Mouse (Mus musculus) bone marrow, adult 2 months (tissue): ENCODE results near the gene Ptpn13. TPM values are rescaled to one million over a fixed set of nuclear protein-coding genes. Genes with fewer than 3 reads are reported as not detected.

Experiments
- H3K27ac ChIP-seq: fragments of 200-500 bp; 2 replicates; pipeline ENCODE4 v1.5.1; 2012; ENCODE audit warnings: low read depth, mild to moderate bottlenecking, control low read depth, inconsistent platforms, low read length; ENCODE audit not compliant: control insufficient read depth, poor library complexity, insufficient read depth
- H3K4me1 ChIP-seq: fragments of 200-500 bp; 2 replicates; pipeline ENCODE4 v1.6.1; 2011; ENCODE audit warnings: low read length; ENCODE audit not compliant: control insufficient read depth, insufficient read depth
- H3K4me3 ChIP-seq: fragments of 200-500 bp; replicated peaks from 2 replicates; pipeline ENCODE3; 2011; ENCODE audit warnings: mild to moderate bottlenecking, low read depth, low read length, control low read depth; ENCODE audit not compliant: control insufficient read depth
- CTCF ChIP-seq: fragments of 200-500 bp; IDR thresholded peaks from 2 replicates; pipeline ENCODE4 v1.5.1; 2011; ENCODE audit warnings: low read length, control low read depth; ENCODE audit not compliant: control insufficient read depth, insufficient read depth
- POLR2A ChIP-seq: fragments of 200-500 bp; IDR thresholded peaks from 2 replicates; pipeline ENCODE4 v1.6.1; 2011; ENCODE audit warnings: low read depth, mild to moderate bottlenecking, control low read depth, low read length, borderline replicate concordance; ENCODE audit not compliant: control insufficient read depth
- WGBS: fragments of 180-500 bp; shearing (Covaris S2); methylation state at CpG from one replicate; pipeline ENCODE4 v1.1.7; 2018; 5-methylcytosine and 5-hydroxymethylcytosine counted together
- polyA plus RNA-seq: library from polyadenylated mRNA; stranded (reverse); fragments of >200 nt; gene quantifications from 2 replicates; pipeline ENCODE4 v1.2.4, GENCODE M21; 2011; ENCODE audit warnings: low replicate concordance; ENCODE audit not compliant: missing spikeins, insufficient read depth, insufficient read length

Gene Ptpn13
- polyA plus RNA-seq, 1 experiment: 2.4 TPM

DNA sequence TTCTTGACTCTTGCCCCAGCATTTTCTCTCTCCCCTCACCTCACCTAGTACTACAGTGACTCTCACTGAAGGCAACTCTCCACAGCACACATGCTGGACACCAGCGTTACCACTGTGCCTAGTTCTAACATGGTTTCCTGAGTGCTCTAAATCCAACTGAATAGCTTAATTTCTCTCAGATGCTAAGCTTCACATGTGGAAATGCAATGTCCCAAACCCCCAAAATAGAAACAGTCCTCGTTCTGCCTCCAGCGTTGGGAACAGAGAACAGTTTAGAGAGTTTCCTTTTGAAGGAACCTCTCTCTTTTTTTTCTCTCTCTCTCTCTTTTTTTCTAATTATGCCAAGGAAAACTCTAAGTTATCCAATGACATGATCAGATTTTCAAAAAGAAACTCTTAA lies 6.5 kb downstream of the Ptpn13 start:
- 75% methylated on average over 3 of the region's 3 CpGs for WGBS
- TF ChIP-seq POLR2A (no peak), CTCF (no peak)
- H3K4me3 ChIP-seq: no peak overlapping the region
- H3K27ac ChIP-seq: no peak overlapping the region
- H3K4me1 ChIP-seq: no peaks in the 10 kb centered on the region

DNA sequence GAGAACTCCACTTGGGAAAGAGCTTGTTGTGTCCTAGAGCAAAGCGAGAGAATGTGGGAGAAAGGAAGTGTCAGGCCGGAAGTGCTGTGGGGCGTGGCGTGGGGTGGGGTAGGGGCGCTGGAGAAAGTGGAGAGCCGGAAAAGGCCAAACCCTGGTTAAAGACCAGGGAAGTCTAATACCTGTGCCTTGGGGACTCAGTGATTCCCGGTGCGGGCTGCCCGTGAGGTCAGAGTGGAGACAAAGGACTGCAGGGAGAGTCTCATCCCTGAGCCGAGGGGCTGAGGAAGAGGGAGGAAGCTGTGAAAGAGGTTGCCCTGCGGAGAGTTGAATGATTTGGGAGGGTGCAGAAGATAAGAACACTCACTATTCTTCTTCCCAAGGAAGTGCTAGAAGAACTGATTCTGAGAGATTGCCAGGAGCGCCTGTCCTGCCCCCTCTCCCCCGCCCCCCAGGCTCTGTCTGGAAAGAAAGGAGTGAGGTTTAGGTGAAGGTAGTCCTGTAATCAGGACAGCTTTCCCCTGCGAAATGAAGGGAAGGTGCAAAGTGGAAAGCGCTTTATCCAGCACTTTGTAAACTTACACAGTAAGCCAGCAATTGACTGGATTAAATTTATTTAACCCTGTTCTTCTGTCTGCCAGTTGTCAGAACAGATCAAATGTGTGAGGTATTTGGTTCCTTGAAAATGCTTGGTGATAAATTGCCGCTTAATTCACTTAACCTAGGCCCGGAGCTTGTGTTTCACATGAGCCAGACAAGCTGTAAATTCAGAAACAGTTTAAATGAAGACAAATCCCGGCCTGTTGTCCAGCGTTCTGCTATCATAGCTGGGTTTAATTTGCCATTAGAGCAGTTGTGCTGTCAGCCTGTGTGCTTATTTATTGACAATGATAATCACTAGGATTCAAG lies 11.3 kb downstream of the Ptpn13 start:
- WGBS: 68% methylated on average over 19 of the region's 19 CpGs
- TF ChIP-seq CTCF (no peak), POLR2A (no peak)
- H3K4me1 ChIP-seq: no peaks in the 10 kb centered on the region
- no peak overlapping the region for H3K27ac ChIP-seq
- no peak overlapping the region for H3K4me3 ChIP-seq

DNA sequence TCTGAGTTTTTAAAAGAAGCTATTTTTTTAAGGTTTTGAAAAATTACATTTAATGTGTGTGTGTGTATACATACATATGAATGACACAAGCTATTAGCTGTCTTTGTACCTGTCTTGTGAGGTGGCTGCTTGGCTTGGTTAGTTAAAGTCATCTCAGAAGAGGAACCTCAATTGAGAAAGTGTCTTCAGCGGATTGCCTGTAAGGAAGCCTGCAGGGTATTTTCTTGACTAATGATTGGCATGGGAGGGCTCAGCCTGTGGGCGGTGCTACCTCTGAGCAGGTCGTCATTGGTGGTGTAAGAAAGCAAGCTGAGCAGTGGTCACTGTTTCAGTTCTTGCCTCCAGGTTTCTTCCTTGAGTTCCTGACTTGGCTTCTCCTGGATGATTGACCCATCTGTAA lies 12.7 kb downstream of the Ptpn13 start:
- TF ChIP-seq CTCF: no peak
- TF ChIP-seq POLR2A: no peak
- no peak overlapping the region for H3K4me3 ChIP-seq
- no peaks in the 10 kb centered on the region for H3K4me1 ChIP-seq
- H3K27ac ChIP-seq: no peak overlapping the region
- 41% methylated on average over 3 of the region's 3 CpGs for WGBS

DNA sequence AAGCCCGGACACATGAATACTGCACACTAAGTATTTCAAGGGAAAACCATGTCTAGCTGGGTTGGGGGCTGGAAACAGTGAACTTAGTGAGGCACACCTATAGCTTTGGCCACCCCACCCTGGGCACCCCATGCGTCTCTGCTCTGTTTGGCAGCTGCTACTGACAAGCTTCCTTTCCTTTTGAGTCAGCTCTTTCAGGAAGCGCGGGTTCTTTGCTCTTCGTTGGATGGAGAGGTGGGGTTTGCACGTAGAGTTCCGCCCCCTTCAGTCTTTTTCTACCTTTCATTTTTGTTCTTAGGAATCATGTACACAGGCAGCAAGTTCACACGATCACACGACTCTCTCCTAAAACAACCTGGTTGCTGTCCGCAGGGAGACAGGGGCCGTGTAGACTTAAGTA lies 14.2 kb downstream of the Ptpn13 start:
- WGBS: 64% methylated on average over 11 of the region's 11 CpGs
- H3K27ac ChIP-seq: no peak overlapping the region
- TF ChIP-seq POLR2A (no peak), CTCF (no peak)
- H3K4me3 ChIP-seq: no peak overlapping the region
- no peaks in the 10 kb centered on the region for H3K4me1 ChIP-seq

DNA sequence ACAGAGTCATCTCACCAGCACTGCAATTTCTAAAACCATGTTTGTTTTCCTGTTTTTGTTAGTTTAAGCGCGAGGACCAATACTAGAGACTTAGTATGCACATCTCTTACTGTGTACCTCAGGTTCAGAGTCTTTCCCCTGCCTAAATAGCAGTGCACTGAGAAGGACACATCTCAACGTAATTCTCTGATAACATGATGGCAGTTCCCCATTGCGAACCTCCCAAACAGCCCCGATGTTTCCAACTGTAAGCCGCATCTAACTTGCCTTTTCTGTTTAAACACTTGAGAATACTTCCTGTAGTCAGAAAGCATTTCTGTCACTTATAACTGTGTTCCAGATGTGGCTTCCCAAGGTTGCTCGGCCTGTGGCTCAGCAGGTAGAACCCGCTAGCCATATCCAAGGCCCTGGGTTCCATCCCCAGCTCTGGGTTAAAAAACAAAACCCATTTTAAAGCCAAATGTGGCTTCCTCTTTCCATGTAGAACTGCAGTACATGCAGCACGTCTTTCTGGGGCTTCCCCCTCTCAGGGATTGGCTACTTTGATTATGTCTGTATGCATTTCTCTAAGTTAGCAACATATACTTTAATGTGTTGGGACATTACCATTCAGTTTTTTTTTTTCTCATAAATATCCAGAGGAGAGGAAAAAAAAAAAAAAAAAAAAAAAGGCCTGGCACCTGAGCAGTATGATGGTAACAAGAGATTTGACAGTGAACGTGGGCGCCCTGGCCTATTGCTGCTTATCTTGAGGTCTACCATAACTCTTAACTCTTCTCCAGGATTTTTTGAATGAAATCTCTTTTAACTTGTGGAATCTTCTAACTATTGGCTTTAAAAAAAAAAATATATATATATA lies 15.7 kb downstream of the Ptpn13 start:
- no peak overlapping the region for H3K4me3 ChIP-seq
- 62% methylated on average over 11 of the region's 11 CpGs for WGBS
- H3K27ac ChIP-seq: no peak overlapping the region
- TF ChIP-seq POLR2A (no peak), CTCF (no peak)
- H3K4me1 ChIP-seq: no peaks in the 10 kb centered on the region

DNA sequence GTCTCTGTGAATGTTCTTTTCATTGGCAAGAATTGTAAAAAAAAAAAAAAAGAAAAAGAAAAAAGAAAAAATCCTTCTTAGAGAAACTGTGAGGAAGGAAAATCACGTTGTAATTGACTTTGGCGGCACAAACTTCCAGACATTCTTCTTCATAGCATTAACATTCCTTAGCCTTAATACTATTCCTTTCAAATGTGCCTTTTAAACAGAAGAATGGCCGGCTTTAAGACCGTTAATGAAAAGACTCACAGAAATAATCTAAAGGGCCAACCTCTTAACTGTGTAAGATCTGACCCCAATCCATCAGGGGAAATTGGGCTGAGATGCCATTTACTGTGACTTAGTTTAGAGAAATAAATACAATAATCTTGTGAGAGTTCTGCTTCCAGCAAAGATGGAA lies 16.7 kb downstream of the Ptpn13 start:
- Histone ChIP-seq H3K4me3 (no peak overlapping the region), H3K4me1 (no peaks in the 10 kb centered on the region), H3K27ac (no peak overlapping the region)
- 86% methylated on average over 4 of the region's 4 CpGs for WGBS
- TF ChIP-seq CTCF: no peak
- no peak for TF ChIP-seq POLR2A

DNA sequence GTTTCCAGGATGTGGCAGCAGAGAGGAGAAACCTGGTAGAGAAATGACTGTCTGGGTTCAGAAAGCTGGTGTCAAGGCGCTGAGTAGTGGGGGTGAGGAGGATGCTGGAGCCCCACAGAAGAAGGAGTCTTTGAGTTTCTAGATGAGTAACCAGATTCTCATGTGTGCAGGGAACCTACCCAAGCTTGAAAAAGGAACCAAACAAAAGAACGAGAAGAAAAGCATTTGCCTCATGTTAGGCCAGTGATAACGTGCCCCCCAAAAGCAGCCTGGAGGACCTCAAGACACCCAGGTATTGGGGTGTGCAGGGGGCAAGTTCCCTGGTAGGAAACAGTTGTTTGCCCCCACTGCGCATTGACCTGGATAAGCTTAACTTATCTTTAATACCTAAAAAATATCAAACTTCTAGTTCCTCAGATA lies 17.3 kb downstream of the Ptpn13 start:
- 79% methylated on average over 4 of the region's 4 CpGs for WGBS
- no peak overlapping the region for H3K27ac ChIP-seq
- no peaks in the 10 kb centered on the region for H3K4me1 ChIP-seq
- H3K4me3 ChIP-seq: no peak overlapping the region
- TF ChIP-seq POLR2A (no peak), CTCF (no peak)

DNA sequence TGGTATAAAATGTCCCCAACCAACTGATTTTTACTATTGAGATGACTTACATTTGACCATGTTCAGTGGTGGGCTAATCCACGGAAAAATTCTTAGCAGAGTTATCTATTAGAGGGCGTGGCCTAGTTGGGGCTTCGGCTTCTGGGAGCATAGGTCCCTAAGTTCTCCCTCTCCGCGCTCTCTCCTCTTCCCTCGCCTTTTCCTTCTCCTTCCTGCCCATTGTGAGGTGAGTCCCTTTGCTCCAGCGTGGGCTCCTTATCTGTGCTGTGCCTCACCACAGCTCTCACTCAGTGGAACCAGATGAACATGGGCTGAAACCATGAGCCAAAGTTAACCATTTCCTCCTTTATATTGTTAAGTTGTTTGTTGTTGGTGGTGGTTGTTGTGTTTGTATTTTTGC lies 17.9 kb downstream of the Ptpn13 start:
- H3K4me3 ChIP-seq: no peak overlapping the region
- H3K27ac ChIP-seq: no peak overlapping the region
- TF ChIP-seq CTCF (no peak), POLR2A (no peak)
- no peaks in the 10 kb centered on the region for H3K4me1 ChIP-seq
- WGBS: 66% methylated on average over 7 of the region's 7 CpGs
